Mouse (Mus musculus): Measurements from ENCODE around the gene Trpm2.

DNA sequence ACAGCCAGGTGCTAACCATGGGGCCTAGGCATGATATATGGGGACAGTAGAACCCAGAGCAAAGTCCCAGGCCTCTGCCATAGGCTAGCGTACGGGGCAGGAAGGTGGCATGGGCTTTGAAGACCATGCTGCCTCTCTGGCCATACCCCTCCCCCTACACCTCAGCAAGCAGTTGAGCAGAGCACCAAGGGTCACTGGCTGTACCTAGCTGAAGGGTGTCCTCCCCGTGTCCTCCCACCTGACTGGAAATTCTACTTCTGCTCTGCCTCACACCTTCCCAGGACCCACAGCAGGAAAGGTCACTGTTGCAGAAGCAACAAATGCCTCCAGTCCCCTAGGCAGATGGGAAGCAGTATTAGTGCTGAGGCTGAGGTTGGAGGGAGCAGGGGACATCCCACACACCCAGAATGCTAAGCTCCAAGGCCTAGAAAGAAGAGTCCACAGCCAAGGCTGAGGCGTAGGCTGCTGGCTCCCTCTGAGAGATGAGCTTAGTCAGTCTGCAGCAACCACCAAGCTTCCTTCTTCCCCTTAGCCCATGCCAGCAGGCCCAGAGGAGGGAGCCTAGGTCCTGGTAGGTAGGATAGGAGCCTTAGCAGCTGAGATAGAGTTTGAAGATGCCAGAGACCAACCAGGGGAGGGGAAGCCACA is 35.6 kb upstream of the Trpm2 start:
- TF ChIP-seq CTCF (conservative IDR thresholded peaks at IDR 0.05; ENCODE audit: insufficient read depth, insufficient read length, low read depth, low read length) (no peak), POLR2A (IDR thresholded peaks at IDR 0.05; ENCODE audit: low read depth, low read length) (no peak)
